Mouse (Mus musculus): ENCODE results near the gene Atp6v0d1. TPM values are rescaled to one million over a fixed set of nuclear protein-coding genes. Genes with fewer than 3 reads are reported as not detected.

Gene Atp6v0d1
- 48.0 and 50.2 TPM in 2 replicates for polyA plus RNA-seq (2015; fragmentation: Nextera tagmentation; extraction: Ambion mirVana)

GRCm38 (mm10) chr8:105565952-105566702 lies at the start of gene Atp6v0d1:
Gene Atp6v0d1 (minus strand): TSS chr8:105566047.
- Histone ChIP-seq H3K9me3 (ENCODE audit: low read length) (no peaks in the 10 kb centered on the region), H3K27me3 (ENCODE audit: insufficient read depth, low read length) (no peaks in the 10 kb centered on the region), H3K4me2 (ENCODE audit: low read depth, low read length) (peak within 1 kb of the TSS; percentile 98), H3K4me3 (ENCODE audit: low read depth, low read length) (peak within 1 kb of the TSS; percentile 99), H3K36me3 (replicated peaks; ENCODE audit: insufficient read depth, low read length) (0 out of 2 replicates have a peak, but pooled peaks cover 3% of the 10 kb centered on the region), H3K9ac (replicated peaks) (peak within 1 kb of the TSS; percentile 99), H3K27ac (ENCODE audit: low read depth) (peak within 1 kb of the TSS; percentile 88), H3K4me1 (ENCODE audit: insufficient read depth) (peaks cover 32% of the 10 kb centered on the region)
- peak; percentile 97 for ATAC-seq
- WGBS (ENCODE audit: insufficient replicate concordance): 2% methylated on average over 53 of the region's 53 CpGs
- DNase-seq: peak; percentile 99
- peak; percentile 96 for TF ChIP-seq CTCF (IDR thresholded peaks at IDR 0.05; ENCODE audit: low read depth)
- no peak; the same call in 1 of the 2 replicates for TF ChIP-seq EP300 (IDR thresholded peaks at IDR 0.05; ENCODE audit: low read depth)

- DNase-seq (peak; percentile 73), ATAC-seq (peak; percentile 47)
- no peak for TF ChIP-seq EP300 (IDR thresholded peaks at IDR 0.05; ENCODE audit: low read depth)
- no peak for TF ChIP-seq CTCF (IDR thresholded peaks at IDR 0.05; ENCODE audit: low read depth)
- WGBS (ENCODE audit: insufficient replicate concordance): 24% methylated on average over 50 of the region's 50 CpGs
- Histone ChIP-seq H3K4me3 (ENCODE audit: low read depth, low read length) (peak overlapping the region; percentile 40), H3K27ac (ENCODE audit: low read depth) (no peak overlapping the region), H3K36me3 (replicated peaks; ENCODE audit: insufficient read depth, low read length) (peaks cover 42% of the 10 kb centered on the region), H3K9me3 (ENCODE audit: low read length) (no peaks in the 10 kb centered on the region), H3K27me3 (ENCODE audit: insufficient read depth, low read length) (no peaks in the 10 kb centered on the region), H3K9ac (replicated peaks) (peak overlapping the region; percentile 45), H3K4me1 (ENCODE audit: insufficient read depth) (peaks cover 21% of the 10 kb centered on the region), H3K4me2 (ENCODE audit: low read depth, low read length) (peak overlapping the region; percentile 68)
These were observed 48.1 kb upstream of the Atp6v0d1 start for GRCm38 (mm10) chr8:105613830-105614511.

GRCm38 (mm10) chr8:105613037-105613436 lies 47.2 kb upstream of the Atp6v0d1 start:
- peaks cover 33% of the 10 kb centered on the region for H3K36me3 ChIP-seq (replicated peaks; ENCODE audit: insufficient read depth, low read length)
- peaks cover 21% of the 10 kb centered on the region for H3K4me1 ChIP-seq (ENCODE audit: insufficient read depth)
- 6% methylated on average over 20 of the region's 20 CpGs for WGBS (ENCODE audit: insufficient replicate concordance)
- no peaks in the 10 kb centered on the region for H3K9me3 ChIP-seq (ENCODE audit: low read length)
- DNase-seq: peak; percentile 49
- 0 out of 2 replicates have a peak overlapping the region, but pooled peaks have one; percentile 29 for H3K27ac ChIP-seq (ENCODE audit: low read depth)
- TF ChIP-seq EP300 (IDR thresholded peaks at IDR 0.05; ENCODE audit: low read depth) (no peak), CTCF (IDR thresholded peaks at IDR 0.05; ENCODE audit: low read depth) (no peak)
- peak overlapping the region; percentile 45 for H3K9ac ChIP-seq (replicated peaks)
- H3K4me3 ChIP-seq (ENCODE audit: low read depth, low read length): peak overlapping the region; percentile 40
- H3K4me2 ChIP-seq (ENCODE audit: low read depth, low read length): peak overlapping the region; percentile 68
- ATAC-seq: no peak
- no peaks in the 10 kb centered on the region for H3K27me3 ChIP-seq (ENCODE audit: insufficient read depth, low read length)

GRCm38 (mm10) chr8:105611836-105612235 lies 46.0 kb upstream of the Atp6v0d1 start:
- peaks cover 31% of the 10 kb centered on the region for H3K4me1 ChIP-seq (ENCODE audit: insufficient read depth)

GRCm38 (mm10) chr8:105609771-105610170 lies 43.9 kb upstream of the Atp6v0d1 start:
- no peaks in the 10 kb centered on the region for H3K27me3 ChIP-seq (ENCODE audit: insufficient read depth, low read length)
- 22% methylated on average over 4 of the region's 4 CpGs for whole genome bisulfite sequencing (ENCODE audit: insufficient replicate concordance)
- no peaks in the 10 kb centered on the region for H3K9me3 ChIP-seq (ENCODE audit: low read length)
- H3K4me2 ChIP-seq (ENCODE audit: low read depth, low read length): peak overlapping the region; percentile 38
- TF ChIP-seq CTCF (IDR thresholded peaks at IDR 0.05; ENCODE audit: low read depth) (no peak), EP300 (IDR thresholded peaks at IDR 0.05; ENCODE audit: low read depth) (no peak)
- ATAC-seq (no peak), DNase-seq (no peak)
- peak overlapping the region; percentile 46 for H3K27ac ChIP-seq (ENCODE audit: low read depth)
- H3K4me3 ChIP-seq (ENCODE audit: low read depth, low read length): no peak overlapping the region
- peaks cover 3% of the 10 kb centered on the region; the same call in 1 of the 2 replicates for H3K36me3 ChIP-seq (replicated peaks; ENCODE audit: insufficient read depth, low read length)
- 0 out of 2 replicates have a peak overlapping the region, but pooled peaks have one; percentile 18 for H3K9ac ChIP-seq (replicated peaks)
- H3K4me1 ChIP-seq (ENCODE audit: insufficient read depth): peaks cover 45% of the 10 kb centered on the region

More at GRCm38 (mm10) chr8:105611836-105612235, 46.0 kb upstream of the Atp6v0d1 start:
- Histone ChIP-seq H3K4me3 (ENCODE audit: low read depth, low read length) (no peak overlapping the region), H3K9me3 (ENCODE audit: low read length) (no peaks in the 10 kb centered on the region), H3K36me3 (replicated peaks; ENCODE audit: insufficient read depth, low read length) (peaks cover 21% of the 10 kb centered on the region), H3K4me2 (ENCODE audit: low read depth, low read length) (no peak overlapping the region), H3K9ac (replicated peaks) (no peak overlapping the region), H3K27me3 (ENCODE audit: insufficient read depth, low read length) (no peaks in the 10 kb centered on the region), H3K27ac (ENCODE audit: low read depth) (no peak overlapping the region)
- no peak for TF ChIP-seq CTCF (IDR thresholded peaks at IDR 0.05; ENCODE audit: low read depth)
- TF ChIP-seq EP300 (IDR thresholded peaks at IDR 0.05; ENCODE audit: low read depth): no peak
- no peak for DNase-seq
- 86% methylated on average over 9 of the region's 9 CpGs for WGBS (ENCODE audit: insufficient replicate concordance)
- ATAC-seq: no peak

GRCm38 (mm10) chr8:105609355-105609754 lies 43.5 kb upstream of the Atp6v0d1 start:
- peak overlapping the region; percentile 38 for H3K4me2 ChIP-seq (ENCODE audit: low read depth, low read length)
- no peaks in the 10 kb centered on the region for H3K27me3 ChIP-seq (ENCODE audit: insufficient read depth, low read length)
- no peaks in the 10 kb centered on the region for H3K9me3 ChIP-seq (ENCODE audit: low read length)
- ATAC-seq: peak; percentile 30
- H3K9ac ChIP-seq (replicated peaks): 0 out of 2 replicates have a peak overlapping the region, but pooled peaks have one; percentile 18
- peaks cover 49% of the 10 kb centered on the region for H3K4me1 ChIP-seq (ENCODE audit: insufficient read depth)
- peak; percentile 96 for TF ChIP-seq EP300 (IDR thresholded peaks at IDR 0.05; ENCODE audit: low read depth)
- no peak for TF ChIP-seq CTCF (IDR thresholded peaks at IDR 0.05; ENCODE audit: low read depth)
- DNase-seq: peak; percentile 33
- 19% methylated on average over 2 of the region's 2 CpGs for WGBS (ENCODE audit: insufficient replicate concordance)
- peaks cover 2% of the 10 kb centered on the region; the same call in 1 of the 2 replicates for H3K36me3 ChIP-seq (replicated peaks; ENCODE audit: insufficient read depth, low read length)
- H3K27ac ChIP-seq (ENCODE audit: low read depth): peak overlapping the region; percentile 46
- H3K4me3 ChIP-seq (ENCODE audit: low read depth, low read length): no peak overlapping the region
